Mouse (Mus musculus) ES-Bruce4 (cell line): ENCODE measurements around the gene Lclat1. TPM values are rescaled to one million over a fixed set of nuclear protein-coding genes. Genes with fewer than 3 reads are reported as not detected.

ENCODE experiments used
- H3K27ac ChIP-seq: 2 replicates; pipeline ENCODE4 v1.5.1; 2012; ENCODE audit warnings: low read length, inconsistent platforms; ENCODE audit not compliant: insufficient read depth
- H3K27me3 ChIP-seq: 2 replicates; pipeline ENCODE4 v1.6.1; 2012; ENCODE audit warnings: mild to moderate bottlenecking, low read length, inconsistent platforms; ENCODE audit not compliant: control insufficient read depth, poor library complexity, insufficient read depth, severe bottlenecking
- H3K36me3 ChIP-seq: 2 replicates; pipeline ENCODE4 v1.6.1; 2012; ENCODE audit warnings: inconsistent platforms, mild to moderate bottlenecking, low read length, moderate library complexity; ENCODE audit not compliant: control insufficient read depth, poor library complexity, insufficient read depth, severe bottlenecking
- H3K4me1 ChIP-seq: one replicate; pipeline ENCODE4 v1.8.1; 2011; ENCODE audit warnings: low read length; ENCODE audit not compliant: control insufficient read depth, insufficient read depth
- H3K4me3 ChIP-seq: 2 replicates; pipeline ENCODE4 v1.5.1; 2011; ENCODE audit warnings: low read depth, mild to moderate bottlenecking, low read length
- H3K9ac ChIP-seq: 2 replicates; pipeline ENCODE4 v1.6.1; 2012; ENCODE audit warnings: low read depth, mild to moderate bottlenecking, inconsistent platforms; ENCODE audit not compliant: poor library complexity, severe bottlenecking
- H3K9me3 ChIP-seq: replicated peaks from 2 replicates; pipeline ENCODE4 v1.6.1; 2012; ENCODE audit warnings: mild to moderate bottlenecking, low read length, inconsistent platforms; ENCODE audit not compliant: control insufficient read depth, poor library complexity, insufficient read depth, severe bottlenecking
- CTCF ChIP-seq: IDR thresholded peaks from one replicate; pipeline ENCODE4 v1.8.1; 2011; ENCODE audit warnings: low read depth, low read length
- EP300 ChIP-seq: IDR thresholded peaks from 2 replicates; pipeline ENCODE4 v1.6.1; 2011; ENCODE audit warnings: low read depth, low read length; ENCODE audit not compliant: insufficient read depth
- POLR2A ChIP-seq: IDR thresholded peaks from one replicate; pipeline ENCODE4 v1.8.1; 2011; ENCODE audit warnings: low read length; ENCODE audit not compliant: insufficient read depth
- polyA plus RNA-seq: library from polyadenylated mRNA; stranded (reverse); fragments of >200 nt; gene quantifications from 2 replicates; pipeline ENCODE4 v1.2.4, GENCODE M21; 2011; ENCODE audit warnings: low read depth; ENCODE audit not compliant: missing spikeins, insufficient read depth, insufficient read length

Gene Lclat1
- polyA plus RNA-seq, 1 experiment, result 12.1 TPM

DNA sequence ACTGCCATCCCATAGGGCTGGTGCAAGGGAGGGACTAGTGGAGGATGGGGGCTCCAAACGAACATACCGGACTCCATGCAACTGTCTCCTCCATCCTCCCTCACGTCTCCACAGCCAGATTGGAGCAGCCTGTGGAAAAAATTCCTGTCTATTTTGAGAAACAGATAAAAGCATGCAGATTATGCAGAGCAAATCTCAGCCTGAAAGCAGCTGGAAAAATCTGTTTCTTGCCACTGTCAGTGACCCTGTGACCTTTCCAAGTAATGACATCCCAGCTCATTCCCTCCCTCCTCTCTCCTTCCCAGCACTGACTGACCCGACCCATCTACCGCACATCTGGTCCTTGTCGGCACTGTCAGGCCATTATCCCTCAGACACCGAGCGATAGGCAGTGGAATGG is 35.5 kb upstream of the Lclat1 start:
- Histone ChIP-seq H3K4me1 (no peaks in the 10 kb centered on the region), H3K9ac (no peak overlapping the region), H3K4me3 (no peak overlapping the region), H3K9me3 (no peaks in the 10 kb centered on the region), H3K27ac (no peak overlapping the region), H3K27me3 (no peaks in the 10 kb centered on the region), H3K36me3 (no peaks in the 10 kb centered on the region)
- no peak for TF ChIP-seq CTCF
- TF ChIP-seq EP300, result 0 out of 2 replicates have a peak, but pooled peaks have one; percentile 45

- Histone ChIP-seq H3K9ac (no peak overlapping the region), H3K4me3 (no peak overlapping the region), H3K27ac (no peak overlapping the region), H3K9me3 (no peaks in the 10 kb centered on the region), H3K27me3 (no peaks in the 10 kb centered on the region), H3K36me3 (no peaks in the 10 kb centered on the region), H3K4me1 (no peaks in the 10 kb centered on the region)
- TF ChIP-seq EP300, result no peak
- no peak for TF ChIP-seq CTCF
- TF ChIP-seq POLR2A, result no peak
These were observed 33.2 kb upstream of the Lclat1 start for GRCm38 (mm10) chr17:73074631-73075030.

- H3K9me3 ChIP-seq, result no peaks in the 10 kb centered on the region
These were observed 32.4 kb upstream of the Lclat1 start for GRCm38 (mm10) chr17:73075238-73075890.

DNA sequence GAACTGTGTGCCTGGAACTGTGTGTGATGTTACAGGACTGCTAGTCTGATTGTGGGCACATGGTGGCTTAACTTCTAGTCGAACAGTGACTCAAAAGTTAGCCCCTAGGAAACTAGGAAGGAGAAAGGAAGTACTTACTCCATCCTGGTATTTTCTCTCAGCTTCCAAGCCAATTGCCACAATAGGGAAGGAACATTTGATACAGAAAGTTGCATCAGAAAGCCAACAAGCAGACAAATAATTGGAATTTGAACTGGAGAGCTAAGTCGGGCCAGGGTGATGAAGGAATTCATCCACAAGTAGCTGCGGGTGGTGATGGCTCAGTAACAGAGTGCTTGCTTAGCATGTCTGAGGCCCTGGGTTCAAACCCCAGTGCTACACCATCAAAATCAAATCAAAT is 30.1 kb upstream of the Lclat1 start:
- no peaks in the 10 kb centered on the region for H3K36me3 ChIP-seq
- no peak overlapping the region for H3K27ac ChIP-seq
- H3K9ac ChIP-seq, result no peak overlapping the region
- TF ChIP-seq POLR2A, result no peak
- no peak for TF ChIP-seq CTCF
- no peak for TF ChIP-seq EP300
- H3K9me3 ChIP-seq, result no peaks in the 10 kb centered on the region
- no peaks in the 10 kb centered on the region for H3K4me1 ChIP-seq
- H3K4me3 ChIP-seq, result no peak overlapping the region
- H3K27me3 ChIP-seq, result no peaks in the 10 kb centered on the region; the same call in 1 of the 2 replicates

More at GRCm38 (mm10) chr17:73075238-73075890, 32.4 kb upstream of the Lclat1 start:
- H3K36me3 ChIP-seq, result no peaks in the 10 kb centered on the region
- no peaks in the 10 kb centered on the region for H3K4me1 ChIP-seq
- no peaks in the 10 kb centered on the region for H3K27me3 ChIP-seq
- no peak overlapping the region for H3K27ac ChIP-seq
- no peak overlapping the region for H3K4me3 ChIP-seq
- no peak overlapping the region for H3K9ac ChIP-seq
- TF ChIP-seq POLR2A, result no peak
- no peak for TF ChIP-seq CTCF

DNA sequence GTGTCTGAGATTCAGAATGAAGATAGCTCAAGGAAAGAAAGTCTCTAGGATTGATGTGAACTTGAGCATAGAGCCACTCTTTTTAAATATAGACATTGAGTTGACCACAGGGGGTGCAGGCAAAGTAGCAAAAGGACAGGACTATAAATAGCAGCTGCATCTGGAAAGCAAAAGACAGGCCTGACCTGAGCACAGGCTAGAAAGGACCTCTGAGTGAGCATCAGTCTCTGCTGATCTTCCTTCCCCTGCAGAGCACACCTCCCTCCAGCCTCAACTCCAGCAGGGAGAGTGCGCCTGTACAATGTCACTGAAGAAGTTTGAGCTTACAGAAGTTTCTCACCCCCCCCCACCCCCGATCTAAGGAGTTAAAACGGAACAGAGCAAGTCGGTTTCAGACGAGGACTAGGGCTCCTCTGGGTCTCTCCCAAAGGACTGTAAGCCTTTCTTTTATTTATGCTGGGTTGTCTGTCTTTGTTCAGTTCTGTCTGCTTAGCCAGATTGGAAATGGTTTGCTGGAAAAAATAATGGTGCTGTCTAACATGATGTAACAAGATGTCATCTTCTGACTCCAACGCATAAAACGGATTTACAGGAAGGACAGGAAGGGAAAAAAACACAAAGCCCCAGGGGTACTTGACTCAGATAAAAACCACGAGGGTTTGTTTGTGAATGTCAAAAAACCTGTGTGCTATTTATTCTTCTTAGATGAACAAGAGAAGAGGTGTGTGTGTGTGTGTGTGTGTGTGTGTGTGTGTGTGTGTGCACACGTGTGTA is 26.2 kb upstream of the Lclat1 start:
- no peaks in the 10 kb centered on the region for H3K36me3 ChIP-seq
- no peak overlapping the region for H3K27ac ChIP-seq
- H3K9ac ChIP-seq, result no peak overlapping the region
- H3K9me3 ChIP-seq, result no peaks in the 10 kb centered on the region
- H3K4me1 ChIP-seq, result no peaks in the 10 kb centered on the region
- no peak overlapping the region for H3K4me3 ChIP-seq
- no peak for TF ChIP-seq EP300
- no peaks in the 10 kb centered on the region; the same call in 1 of the 2 replicates for H3K27me3 ChIP-seq

DNA sequence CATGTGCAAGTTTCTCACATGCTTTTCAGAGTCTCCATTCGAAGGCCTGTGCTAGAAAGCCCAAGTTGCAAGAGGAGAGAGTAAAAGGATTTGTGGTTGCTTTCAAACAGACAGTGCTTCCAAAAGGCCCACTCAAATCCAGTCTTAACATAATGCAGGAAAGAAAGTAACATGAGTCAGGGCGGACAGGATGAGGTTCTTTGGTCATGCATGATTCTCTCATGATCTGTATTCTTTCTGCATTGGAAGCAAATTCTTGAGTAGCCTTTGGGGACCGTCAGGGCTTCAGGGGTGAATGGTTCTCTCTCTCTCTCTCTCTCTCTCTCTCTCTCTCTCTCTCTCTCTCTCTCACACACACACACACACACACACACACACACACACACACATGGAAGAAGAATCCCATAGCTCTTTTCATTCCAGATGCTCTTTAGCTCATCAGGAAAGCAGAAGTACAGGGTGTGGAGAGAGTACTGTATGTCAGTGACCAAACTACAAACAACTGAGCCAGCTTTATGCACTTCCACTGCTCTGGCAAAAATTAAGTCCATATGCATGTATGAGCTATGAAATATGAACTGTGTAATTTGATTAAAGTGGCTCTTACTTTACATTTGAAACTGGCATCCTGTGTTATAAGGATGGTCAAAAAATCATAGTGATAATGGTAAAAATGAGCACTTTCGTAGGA is 25.1 kb upstream of the Lclat1 start:
- H3K9ac ChIP-seq, result no peak overlapping the region
- H3K27ac ChIP-seq, result no peak overlapping the region
- TF ChIP-seq EP300, result no peak
- no peak for TF ChIP-seq POLR2A
- no peak for TF ChIP-seq CTCF
- H3K36me3 ChIP-seq, result no peaks in the 10 kb centered on the region
- no peaks in the 10 kb centered on the region; the same call in 1 of the 2 replicates for H3K27me3 ChIP-seq
- H3K4me3 ChIP-seq, result no peak overlapping the region
- H3K4me1 ChIP-seq, result no peaks in the 10 kb centered on the region
- no peaks in the 10 kb centered on the region for H3K9me3 ChIP-seq
